Mouse (Mus musculus): ENCODE measurements at regions not wholly inside any gene's neighbourhood (a gene's known extent, or its start where the extent isn't known, plus 50 kb on each side); places are given as distances from the start of the nearest gene placed in this dataset.

DNA sequence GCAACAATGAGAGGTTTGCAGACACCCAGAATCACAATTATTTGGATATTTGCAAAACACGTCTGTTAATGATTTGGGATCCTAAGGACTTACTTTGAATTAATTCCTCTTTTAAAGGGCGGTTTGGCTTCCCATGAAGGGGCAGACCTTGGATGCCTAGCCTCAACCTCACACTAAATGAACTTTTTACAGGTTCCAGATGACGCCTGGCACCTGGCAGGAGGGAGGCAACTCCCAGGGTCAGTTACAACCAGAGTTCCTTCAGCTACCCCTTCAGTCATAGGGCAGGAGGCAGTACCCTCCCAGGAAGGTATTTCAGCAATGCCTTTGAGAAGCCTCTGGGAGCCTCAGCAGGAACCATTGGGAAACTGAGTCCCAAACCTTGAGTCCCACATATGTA is 57.9 kb upstream of the Stx18 start:
- DNase-seq (ENCODE audit: low read depth, low spot score): no peak

DNA sequence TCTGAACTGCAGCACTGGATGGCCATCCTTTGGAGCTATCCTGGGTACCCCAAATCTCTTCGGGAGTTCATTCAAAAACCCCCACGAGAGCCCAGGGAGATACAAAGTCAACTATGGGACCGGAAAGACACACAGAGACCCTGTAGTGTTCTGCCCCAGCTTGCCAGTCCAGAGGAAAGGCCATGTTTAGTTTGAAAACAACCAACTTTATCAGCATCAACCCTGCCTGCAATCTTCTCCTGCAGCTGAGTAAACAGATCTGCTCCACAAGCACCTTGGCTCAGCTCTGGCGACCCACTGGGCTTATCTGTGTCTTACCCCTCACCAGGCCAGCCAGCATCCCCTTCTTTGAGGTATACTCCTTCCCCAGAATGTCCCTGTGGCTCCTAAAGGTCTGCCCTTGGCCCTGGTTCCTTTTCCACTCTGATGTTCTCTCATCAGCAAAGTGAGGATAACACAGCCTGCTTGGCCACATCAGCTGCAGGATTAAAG is 61.6 kb upstream of the Stx18 start:
- no peak for DNase-seq (ENCODE audit: low read depth, low spot score)

DNA sequence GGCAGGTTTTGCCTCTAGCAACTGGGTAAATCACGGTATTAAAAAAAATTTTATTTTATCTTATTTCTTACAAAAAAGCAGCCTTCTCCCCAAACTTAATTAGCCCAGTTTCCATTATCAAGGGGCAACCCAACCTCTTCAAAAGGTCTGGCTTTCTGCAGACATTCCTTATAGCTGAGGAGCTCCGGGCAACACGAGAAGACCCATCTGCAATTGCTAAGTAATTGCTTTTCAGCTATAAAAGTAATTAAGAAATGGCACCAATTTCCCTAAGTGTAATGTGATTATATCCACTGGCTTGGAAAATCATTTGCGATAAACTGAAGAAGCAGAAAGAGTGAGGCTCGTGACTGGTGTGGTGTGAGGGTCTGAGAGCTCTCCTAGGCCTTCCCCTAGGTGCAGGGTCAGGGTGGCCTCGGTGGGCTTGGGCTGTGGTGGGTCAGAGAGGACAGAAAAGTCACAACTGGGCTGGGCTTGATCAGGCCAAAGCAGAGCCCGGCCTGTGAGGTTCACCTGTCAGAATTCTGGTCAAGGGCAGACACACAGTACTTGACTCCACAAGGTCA is 65.5 kb upstream of the Stx18 start:
- DNase-seq (ENCODE audit: low read depth, low spot score): no peak

DNA sequence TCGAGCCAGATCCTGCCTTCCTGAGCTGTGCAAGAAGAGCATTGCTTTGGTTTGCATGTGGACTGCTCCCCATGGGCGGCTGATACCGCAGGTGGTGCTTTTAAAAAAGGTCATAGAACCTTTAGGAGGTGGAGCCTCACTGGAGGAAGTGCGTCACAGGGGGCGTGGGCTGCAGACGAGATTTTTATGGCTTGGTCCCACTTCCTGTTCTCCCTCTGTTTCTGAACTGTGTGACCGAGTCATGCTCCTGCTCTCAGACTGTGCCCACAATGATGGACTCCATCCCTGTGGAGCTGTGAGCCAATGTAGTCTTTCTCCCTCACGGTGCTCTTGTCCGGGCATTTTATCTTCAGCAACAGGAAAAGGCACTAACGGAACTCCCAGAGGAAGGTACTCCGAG is 66.8 kb upstream of the Stx18 start:
- no peak for DNase-seq (ENCODE audit: low read depth, low spot score)

DNA sequence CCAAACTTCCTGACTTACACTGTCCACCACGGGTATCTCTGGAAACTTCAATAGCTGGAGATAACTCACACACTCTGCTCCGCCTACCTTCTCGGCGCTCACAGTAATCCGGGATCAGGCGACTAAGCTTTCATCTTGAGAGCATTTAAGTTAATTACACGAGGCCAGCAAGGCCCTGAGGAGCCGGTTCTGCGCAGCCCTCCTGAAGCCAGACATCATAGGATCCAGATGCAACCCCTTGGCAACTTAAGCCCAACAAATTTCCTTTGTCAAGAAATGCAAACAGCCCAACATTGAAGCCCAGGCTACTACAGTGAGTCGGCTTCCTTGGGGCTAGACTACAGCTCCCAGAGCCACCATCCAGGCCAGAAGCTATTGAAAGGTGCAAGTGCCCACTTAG is 69.9 kb upstream of the Stx18 start:
- DNase-seq (ENCODE audit: low read depth, low spot score): no peak

DNA sequence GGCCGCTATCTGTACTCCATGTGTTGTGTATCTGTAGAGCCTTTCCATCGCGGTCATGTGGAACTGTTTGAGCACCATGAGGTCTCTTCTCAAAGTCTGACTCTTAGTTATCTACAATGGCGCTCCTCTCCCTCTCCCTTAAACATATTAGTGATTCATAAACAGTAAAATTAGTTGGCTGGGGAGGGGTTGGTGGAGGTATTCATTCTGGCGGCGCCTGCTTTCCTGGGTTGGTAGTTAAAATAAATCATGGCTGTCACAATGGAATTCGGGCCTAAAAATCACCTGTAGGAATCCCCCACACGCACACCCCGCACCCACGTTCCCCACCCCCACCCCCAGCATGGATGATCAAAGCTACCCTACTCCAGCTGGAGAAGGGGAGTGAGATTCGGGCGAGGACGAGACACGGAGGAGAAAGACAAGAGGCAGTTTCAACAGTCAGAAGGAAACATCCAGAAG is 70.6 kb upstream of the Stx18 start:
- DNase-seq (ENCODE audit: low read depth, low spot score): no peak

DNA sequence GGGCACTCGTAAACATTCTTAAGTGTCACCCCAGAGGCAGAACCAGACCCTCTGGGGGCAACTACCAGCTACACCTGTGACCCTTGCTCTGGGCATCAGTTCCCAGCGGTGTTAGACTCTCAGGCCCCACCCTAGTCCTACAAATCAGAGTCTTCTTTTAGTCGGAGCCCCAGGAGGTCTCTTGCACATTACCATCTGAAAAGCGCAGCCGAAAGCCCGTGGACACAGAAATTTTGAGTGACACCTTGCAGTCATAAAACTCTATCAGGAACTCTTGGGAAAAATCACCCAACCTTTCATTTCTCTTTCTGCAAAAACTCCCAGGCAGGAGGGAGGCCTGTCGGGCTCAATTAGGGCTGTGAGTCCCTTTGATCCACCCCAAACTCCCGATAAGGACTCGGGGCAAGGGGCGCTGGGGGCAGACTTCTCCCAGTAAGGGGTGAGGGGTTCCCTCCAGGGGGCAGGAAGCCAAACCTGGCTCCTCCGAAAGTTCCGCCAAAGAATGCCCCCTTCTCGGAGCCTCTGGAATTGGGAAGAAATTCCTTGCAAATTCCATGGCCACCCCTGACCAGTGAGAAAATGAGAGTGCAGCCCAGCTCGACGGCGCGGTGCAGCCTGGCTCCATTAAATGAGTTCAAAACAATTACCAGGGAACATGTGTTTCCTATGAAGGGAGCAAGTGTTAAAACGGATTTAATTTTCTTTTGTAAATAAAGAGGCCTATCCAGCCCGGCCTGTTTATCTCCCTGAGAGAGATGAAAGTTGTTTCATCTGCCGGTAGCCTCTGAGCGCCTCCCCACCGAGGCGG is 71.2 kb upstream of the Stx18 start:
- no peak for DNase-seq (ENCODE audit: low read depth, low spot score)

DNA sequence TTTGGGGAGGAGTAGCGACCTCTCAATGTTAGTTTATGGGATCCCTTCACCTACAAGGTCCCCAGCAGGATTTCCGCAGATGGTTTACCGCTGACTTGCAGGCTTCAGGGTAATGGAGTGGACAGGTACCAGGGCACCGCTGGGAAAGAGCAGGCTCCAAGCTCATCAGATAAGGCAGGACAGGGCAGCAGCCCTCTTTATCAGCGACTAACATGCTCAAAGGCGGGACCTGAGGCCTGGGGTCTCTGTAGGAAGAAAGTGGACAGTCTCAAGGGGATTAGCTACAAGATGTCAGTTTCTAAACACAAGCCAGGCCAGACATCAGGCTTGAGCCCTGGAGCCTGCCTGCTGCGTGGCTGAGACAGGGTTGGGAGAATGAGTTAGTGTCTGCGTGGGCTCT is 74.9 kb upstream of the Stx18 start:
- DNase-seq (ENCODE audit: low read depth, low spot score): no peak

DNA sequence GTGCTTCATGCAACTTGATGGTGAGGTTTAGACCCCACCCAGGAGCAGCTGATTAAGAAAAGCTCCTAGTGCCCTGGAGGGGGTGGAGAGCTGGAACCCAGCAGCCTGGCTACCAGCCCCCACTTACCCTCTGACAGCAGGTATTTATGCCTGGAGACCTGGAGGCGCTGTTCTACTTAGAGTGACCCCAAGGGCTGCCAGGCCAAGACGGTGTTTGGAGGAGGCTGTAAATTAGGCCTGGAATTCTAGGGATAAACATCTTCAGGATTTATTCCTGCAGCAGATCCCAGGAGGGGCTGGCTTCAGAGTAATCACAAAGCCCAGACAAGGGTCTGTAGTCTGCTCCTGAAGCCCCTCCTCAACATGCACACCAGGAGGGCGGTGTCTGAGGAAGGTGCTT is 76.0 kb upstream of the Stx18 start:
- DNase-seq (ENCODE audit: low read depth, low spot score): no peak

DNA sequence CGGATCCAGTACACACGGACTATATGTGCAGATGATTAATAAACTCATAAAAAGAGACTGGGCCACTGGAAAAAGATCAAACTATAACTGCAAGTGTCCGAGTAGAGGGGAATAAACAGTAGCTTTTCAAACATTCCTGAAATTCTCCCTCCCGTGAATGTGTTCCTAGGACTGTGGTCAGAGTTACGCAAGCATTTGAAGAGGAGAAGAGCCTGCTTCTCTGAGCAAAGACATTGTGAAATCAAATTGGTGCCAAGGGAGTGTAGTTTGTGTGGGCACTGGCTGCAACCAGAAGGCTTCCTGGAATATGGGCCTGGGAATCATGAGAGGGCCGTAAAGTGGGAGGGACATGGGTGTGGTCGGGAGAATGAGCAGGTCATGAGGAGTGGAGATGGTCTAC is 78.3 kb upstream of the Stx18 start:
- no peak for DNase-seq (ENCODE audit: low read depth, low spot score)

DNA sequence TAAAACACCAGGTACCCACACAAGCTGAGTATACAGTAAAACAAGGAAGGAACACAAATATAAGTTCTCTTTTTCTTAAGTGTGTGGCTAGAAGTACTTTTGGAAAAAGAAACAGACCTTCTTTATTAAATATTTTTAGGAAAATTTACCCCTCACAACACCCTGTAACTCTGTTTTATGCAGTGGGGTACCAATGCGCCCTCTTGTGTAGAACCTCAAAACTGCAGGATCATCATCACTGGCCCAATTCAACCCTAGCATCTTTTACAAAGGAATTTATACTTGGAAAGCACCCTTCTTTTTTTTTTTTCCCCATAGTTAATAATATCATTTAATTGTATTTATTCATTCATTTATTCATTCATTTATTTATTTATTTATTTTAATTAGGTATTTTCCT is 86.4 kb upstream of the Stx18 start:
- no peak for DNase-seq (ENCODE audit: low read depth, low spot score)

DNA sequence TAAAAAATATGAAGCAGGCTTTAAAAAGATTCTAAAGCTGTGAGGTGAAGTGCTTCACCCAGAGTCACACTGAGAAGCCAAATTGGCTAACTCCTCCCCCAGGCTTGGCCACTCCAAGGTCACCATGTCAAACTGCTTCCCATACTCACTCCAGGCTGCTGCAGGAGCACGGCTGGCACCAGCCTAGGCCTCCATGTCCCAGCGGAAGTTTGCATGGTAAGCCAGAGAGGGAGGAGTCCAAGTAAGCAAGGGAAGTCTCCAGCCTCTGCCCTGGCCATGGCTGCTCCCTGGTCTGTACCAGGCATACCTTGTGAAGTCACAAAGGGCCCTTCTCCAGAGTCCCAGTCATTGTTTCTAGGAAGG is 105.8 kb upstream of the Stx18 start:
- no peak for DNase-seq (ENCODE audit: low read depth, low spot score)

DNA sequence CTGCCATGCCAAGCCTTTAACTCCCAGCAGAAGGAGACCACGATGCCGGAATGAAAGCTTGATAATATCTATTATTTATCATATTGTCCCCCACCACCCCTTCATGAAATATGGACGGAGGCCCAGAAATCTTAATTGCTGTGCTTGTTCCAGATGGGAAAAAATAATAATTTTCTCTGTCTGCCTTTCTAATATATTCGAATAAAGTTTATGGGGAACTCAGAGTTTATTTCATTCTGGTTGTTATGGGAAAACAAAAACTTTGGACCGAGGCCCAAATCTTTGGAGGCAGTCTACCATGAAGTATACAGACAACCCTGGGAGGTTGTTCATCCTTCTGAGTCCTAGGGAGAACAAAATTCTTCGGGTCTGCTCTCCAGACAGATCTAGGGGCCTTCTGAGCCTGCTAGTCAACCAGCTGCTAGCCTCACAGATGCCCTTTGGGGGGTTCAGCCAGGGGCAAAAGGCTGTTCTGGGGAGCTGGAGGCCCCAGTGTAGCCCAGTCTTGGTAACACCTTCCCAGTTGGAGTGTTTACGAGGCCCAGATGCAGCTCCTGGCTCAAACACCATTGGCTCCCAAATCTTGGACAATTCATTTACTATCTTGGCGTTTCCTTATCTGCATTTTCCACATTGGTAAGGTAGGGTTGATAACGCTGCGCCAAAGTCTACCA is 106.3 kb upstream of the Stx18 start:
- DNase-seq (ENCODE audit: low read depth, low spot score): no peak

DNA sequence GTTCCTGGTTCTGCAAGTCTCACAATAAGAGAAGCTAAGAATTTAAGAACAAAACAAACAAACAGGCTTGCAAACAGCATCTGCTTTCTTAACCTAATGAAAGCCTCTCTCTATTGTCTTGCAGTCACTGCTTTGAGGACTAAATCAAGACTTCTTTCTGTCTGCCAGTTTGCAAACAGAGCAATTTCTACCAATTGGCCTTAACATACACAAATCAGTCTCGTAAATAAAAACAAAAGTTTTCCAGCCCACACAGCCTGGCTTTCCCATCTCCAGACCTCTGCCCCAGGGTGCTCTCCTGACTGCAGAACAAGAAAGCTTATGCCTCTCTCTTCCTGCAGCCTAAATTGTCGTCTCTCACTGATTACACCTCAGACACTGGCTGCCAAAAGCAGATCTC is 96.1 kb upstream of the Msx1 start:
- DNase-seq (ENCODE audit: low read depth, low spot score): no peak

DNA sequence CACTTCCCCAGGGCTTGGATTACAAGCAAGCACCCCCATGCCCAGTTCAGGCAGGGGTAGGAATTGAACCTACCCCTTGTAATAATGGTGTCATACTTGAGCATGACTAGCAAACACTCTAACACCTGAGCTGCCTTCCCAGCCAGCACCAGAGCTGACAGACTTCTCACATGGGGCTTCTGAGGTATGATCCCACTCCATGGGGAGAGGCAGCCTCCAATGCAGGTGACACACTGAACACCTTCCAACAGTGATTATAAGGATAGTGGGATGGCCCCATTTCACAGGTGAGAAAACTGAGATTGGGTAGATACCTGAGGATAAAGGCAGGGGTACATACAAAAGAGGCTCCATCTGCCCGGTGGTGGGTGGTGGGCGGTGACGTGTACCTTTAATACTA is 94.7 kb upstream of the Msx1 start:
- DNase-seq (ENCODE audit: low read depth, low spot score): no peak

DNA sequence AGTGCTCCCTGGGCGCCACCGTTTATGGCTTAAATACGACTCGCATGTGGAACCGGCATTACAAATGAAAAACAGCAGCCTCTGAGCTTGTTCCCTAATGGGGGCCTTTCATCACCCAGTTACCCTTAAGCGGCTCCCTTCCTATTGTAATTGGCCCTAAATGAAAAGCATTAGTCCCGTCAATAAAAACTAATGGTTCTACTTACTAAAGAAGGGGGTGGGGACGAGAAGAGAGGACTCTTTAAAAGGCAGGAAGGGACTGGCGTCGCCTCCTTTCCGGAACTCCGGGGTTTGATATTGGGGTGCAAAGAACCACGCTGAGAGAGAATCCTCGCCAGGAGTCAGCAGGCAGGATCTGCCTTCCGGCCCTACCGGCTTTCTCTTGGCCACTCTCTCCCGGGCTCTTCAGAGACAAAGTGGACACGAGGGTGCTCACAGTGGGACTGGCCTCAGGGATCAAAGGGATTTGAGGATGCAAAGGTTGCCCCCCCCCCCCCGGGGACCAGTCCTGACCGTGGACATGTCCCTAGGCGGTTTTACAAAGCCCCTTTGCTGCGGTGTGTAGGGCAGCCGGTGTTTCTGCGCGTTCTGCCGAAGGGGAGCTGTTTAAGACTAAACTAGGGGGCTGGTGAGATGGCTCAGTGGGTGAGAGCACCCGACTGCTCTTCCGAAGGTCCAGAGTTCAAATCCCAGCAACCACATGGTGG is 93.8 kb upstream of the Msx1 start:
- DNase-seq (ENCODE audit: low read depth, low spot score): no peak

DNA sequence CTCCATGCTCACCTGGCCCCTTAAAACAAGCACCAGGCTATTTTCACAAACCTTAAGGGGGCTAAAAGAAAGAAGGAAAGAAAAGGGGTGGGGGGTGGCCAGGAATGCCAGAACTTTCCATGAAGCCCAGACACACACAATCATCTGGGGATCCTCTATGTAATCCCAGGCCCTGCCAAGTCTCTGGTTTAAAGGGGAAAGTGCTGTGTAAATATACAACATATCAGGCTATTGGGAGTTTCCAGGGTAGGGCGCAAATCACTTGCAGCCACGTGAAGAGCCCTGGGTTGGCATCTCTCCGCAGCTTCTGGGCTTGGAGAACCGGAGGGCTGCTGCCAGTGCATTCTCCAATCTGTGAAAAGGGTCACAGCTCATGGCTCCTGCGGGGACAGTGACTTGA is 92.8 kb upstream of the Msx1 start:
- DNase-seq (ENCODE audit: low read depth, low spot score): no peak

DNA sequence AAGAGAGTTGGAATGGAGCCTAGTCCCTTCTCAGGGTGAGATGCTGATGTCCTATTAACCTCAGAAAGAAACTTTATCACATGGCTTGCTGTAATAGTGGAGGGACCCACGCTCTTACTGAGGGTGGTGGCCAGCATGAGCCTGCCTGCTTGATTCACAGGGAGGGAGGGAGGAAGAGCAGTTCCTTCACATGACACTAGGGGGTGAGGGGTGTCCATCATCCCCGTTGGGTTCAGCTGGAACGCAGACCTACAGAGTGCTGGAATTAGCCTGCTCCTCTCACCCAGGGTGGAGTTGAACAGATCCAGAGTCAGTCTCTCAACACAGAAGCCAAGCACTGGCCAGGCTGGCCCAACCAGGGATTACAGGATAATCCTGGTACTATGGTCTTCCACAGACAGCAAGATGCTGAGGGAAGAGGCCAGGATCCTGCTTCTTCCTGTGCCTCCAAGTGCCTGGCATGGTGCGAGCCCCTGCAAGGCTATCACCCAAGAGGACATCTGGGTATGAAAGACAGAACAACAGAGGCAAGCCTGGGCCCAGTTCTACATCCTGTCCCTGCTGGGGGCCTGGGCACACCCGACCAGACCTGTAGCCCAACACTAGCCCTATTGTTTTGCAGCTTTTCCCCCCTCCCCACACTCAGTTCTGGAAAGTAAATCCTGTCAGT is 80.4 kb upstream of the Msx1 start:
- no peak for DNase-seq (ENCODE audit: low read depth, low spot score)

DNA sequence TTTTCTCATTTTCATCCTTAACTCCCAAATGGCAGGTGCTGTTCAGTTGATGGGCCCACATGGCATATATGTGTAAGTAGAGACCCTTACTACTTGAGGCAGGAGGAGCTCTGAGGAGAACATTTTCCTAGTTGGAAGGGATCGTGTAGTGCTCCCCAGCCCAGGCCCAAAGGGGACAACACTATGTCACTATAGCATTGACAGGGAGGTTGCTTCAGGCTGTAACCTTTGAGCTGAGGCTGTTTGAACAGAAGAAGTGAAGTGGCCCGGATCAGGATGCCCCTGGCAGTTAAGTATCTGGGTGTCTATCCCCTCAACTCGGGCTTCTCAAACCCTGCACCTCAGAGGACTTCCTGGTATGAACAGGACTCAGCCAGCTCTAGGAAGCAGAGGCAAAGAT is 79.5 kb upstream of the Msx1 start:
- DNase-seq (ENCODE audit: low read depth, low spot score): no peak

DNA sequence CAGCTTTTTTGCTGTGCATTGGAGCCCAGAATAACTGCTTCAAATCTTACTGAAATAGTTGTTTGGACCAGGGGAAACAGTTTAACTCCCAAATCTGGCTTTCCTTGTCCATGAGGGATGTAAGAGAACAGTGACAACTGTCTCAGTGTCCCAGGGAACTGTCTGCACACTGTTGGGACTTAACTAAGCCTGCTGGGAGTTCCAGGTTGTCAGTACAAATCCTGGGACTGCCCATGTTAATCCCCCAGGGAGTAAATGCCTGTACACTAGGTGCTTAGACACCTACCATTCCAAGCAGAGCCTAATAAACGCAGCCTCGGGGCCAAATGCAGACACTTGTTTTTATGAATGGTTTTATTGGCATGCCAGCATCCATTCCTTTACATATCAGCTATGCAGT is 78.4 kb upstream of the Msx1 start:
- DNase-seq (ENCODE audit: low read depth, low spot score): no peak

DNA sequence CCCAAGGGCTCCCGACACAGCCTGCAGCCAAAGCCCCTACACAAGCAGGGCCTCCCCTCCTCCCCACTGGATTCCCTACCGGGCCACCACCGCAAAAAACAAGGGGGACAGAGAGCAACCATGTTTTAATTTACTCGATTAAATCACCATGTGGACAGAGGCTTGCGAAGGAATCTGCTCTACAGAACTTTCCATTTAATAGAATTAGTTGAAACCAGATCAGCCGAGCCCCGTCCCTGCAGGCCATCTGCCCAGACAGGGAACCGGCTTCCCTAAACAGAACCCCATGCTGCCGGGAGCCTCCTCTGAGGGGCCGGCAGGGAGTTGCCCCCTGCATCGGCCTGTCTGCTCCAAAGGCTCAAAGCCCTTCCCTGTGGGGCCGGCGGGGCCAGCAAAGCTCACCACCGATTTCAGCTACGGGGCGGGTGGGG is 77.5 kb upstream of the Msx1 start:
- no peak for DNase-seq (ENCODE audit: low read depth, low spot score)
